Mouse (Mus musculus): ENCODE measurements at regions not wholly inside any gene's neighbourhood (a gene's known extent, or its start where the extent isn't known, plus 50 kb on each side); places are given as distances from the start of the nearest gene placed in this dataset. TPM values are rescaled to one million over a fixed set of nuclear protein-coding genes. Genes with fewer than 3 reads are reported as not detected.

DNA sequence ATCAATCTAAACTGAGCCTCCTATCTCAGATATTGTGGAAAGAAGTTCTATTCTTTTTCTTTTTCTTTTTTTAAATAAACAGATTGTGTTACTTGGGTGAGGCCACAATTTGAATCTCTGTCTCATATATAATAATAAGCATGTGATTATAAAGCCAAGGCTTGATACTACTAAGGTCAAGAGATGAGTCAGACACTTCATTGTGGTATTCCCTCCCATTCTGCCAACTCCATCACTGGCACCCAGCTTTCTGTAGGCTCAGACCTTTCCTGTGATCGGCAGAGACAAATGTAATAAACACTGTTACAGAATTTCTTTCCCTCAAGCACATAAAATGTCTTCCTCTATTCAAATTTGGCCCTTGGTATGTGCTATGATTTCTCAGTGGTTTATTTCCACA lies 337.0 kb upstream of the Olfr161 start:
- Histone ChIP-seq H3K36me3 (ENCODE audit: control insufficient read depth, insufficient read depth, low read length) (no peaks in the 10 kb centered on the region), H3K4me3 (ENCODE audit: low read depth, low read length) (no peak overlapping the region), H3K9ac (ENCODE audit: low read depth, low read length) (no peak overlapping the region), H3K4me2 (ENCODE audit: low read depth, low read length) (no peak overlapping the region), H3K27ac (replicated peaks; ENCODE audit: low read depth, low read length) (no peak overlapping the region), H3K27me3 (replicated peaks; ENCODE audit: control insufficient read depth, insufficient read depth, low read length) (no peaks in the 10 kb centered on the region), H3K4me1 (ENCODE audit: control insufficient read depth, insufficient read depth, low read length) (no peaks in the 10 kb centered on the region), H3K9me3 (ENCODE audit: control insufficient read depth, low read length) (peaks cover 42% of the 10 kb centered on the region)
- ATAC-seq (ENCODE audit: low read depth): no peak
- DNase-seq (ENCODE audit: low spot score): no peak
- 32% methylated on average over 1 of the region's 1 CpGs for WGBS

DNA sequence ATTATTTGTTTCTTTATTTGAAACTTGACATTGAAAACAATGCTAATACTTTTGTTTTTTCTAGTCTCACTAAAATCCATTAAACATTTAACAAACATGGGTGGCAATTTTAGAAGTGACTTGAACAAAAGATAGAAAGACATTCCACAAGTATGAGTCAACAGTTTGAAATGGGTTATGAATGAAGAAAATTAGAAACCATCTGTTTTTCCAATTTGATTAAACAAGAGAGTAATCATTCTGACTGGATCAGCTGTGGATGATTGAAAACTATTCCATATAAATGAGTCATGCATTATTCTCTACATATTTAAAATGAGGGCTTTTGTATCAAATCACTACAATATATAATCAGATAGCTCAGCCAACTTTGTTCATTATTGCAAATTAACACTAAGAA lies 334.8 kb upstream of the Olfr161 start:
- no peak overlapping the region for H3K9ac ChIP-seq (ENCODE audit: low read depth, low read length)
- H3K9me3 ChIP-seq (ENCODE audit: control insufficient read depth, low read length): peaks cover 48% of the 10 kb centered on the region
- H3K4me3 ChIP-seq (ENCODE audit: low read depth, low read length): no peak overlapping the region
- no peaks in the 10 kb centered on the region for H3K4me1 ChIP-seq (ENCODE audit: control insufficient read depth, insufficient read depth, low read length)
- no peak overlapping the region for H3K27ac ChIP-seq (replicated peaks; ENCODE audit: low read depth, low read length)
- no peaks in the 10 kb centered on the region for H3K36me3 ChIP-seq (ENCODE audit: control insufficient read depth, insufficient read depth, low read length)
- DNase-seq (ENCODE audit: low spot score) (no peak), ATAC-seq (ENCODE audit: low read depth) (no peak)
- no peak overlapping the region for H3K4me2 ChIP-seq (ENCODE audit: low read depth, low read length)
- H3K27me3 ChIP-seq (replicated peaks; ENCODE audit: control insufficient read depth, insufficient read depth, low read length): no peaks in the 10 kb centered on the region

DNA sequence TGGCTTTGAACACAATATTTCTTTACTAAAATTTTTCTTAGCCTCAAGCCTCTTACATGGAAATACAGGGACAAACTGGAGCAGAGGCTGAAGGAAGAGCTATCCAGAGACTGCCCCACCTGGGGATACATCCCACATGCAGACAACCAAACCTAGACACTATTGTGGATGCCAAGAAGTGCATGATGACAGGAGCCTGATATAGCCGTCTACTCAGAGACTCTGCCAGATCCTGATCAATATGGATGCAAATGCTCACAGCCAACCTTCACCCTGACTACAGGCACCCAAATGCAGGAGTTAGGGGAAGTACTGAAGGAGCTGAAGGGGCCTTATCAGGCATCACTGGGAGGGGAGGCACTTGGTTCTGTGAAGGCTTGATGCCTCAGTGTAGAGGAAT lies 325.5 kb upstream of the Olfr161 start:
- DNase-seq (ENCODE audit: low spot score): no peak

DNA sequence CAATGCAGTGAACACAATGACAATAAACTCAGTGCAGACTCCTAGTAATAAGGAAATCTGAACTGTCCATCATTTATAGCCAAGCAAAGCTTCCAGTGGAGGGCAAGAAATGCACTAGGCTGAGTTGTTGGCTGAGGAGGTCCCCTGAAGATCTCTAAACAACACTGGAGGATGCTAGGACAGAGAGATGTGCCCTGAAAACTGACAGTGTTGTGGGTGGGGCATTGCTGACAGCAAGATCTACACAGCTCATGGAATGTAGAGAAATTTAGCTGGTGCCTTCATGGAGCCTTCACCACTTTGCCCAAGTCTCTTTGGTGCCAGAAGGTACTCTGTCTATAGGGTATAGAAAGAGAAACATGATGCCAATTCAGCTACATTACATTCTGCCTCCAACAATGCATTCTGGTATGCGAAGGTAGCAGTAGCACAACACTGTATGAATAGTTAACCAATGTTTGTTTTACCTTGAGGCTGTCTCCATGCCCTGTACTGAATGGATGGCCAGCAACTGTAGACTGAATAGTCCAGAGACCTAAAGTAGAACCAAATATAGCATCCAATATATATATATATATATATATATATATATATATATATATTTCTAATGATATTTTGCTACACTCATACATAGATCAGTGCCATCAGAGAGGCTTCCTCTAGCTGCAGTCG lies 318.9 kb upstream of the Olfr161 start:
- Histone ChIP-seq H3K9me3 (ENCODE audit: control insufficient read depth, low read length) (peaks cover 54% of the 10 kb centered on the region), H3K4me3 (ENCODE audit: low read depth, low read length) (no peak overlapping the region), H3K27me3 (replicated peaks; ENCODE audit: control insufficient read depth, insufficient read depth, low read length) (no peaks in the 10 kb centered on the region), H3K4me2 (ENCODE audit: low read depth, low read length) (no peak overlapping the region), H3K4me1 (ENCODE audit: control insufficient read depth, insufficient read depth, low read length) (no peaks in the 10 kb centered on the region), H3K9ac (ENCODE audit: low read depth, low read length) (no peak overlapping the region), H3K27ac (replicated peaks; ENCODE audit: low read depth, low read length) (no peak overlapping the region), H3K36me3 (ENCODE audit: control insufficient read depth, insufficient read depth, low read length) (no peaks in the 10 kb centered on the region)
- ATAC-seq (ENCODE audit: low read depth) (no peak), DNase-seq (ENCODE audit: low spot score) (no peak)
- 50% methylated on average over 2 of the region's 2 CpGs for WGBS

More for the DNA sequence above, 325.5 kb upstream of the Olfr161 start:
- no peak for ATAC-seq (ENCODE audit: low read depth)
- Histone ChIP-seq H3K9me3 (ENCODE audit: control insufficient read depth, low read length) (peaks cover 69% of the 10 kb centered on the region), H3K4me1 (ENCODE audit: control insufficient read depth, insufficient read depth, low read length) (no peaks in the 10 kb centered on the region), H3K4me2 (ENCODE audit: low read depth, low read length) (no peak overlapping the region), H3K27me3 (replicated peaks; ENCODE audit: control insufficient read depth, insufficient read depth, low read length) (no peaks in the 10 kb centered on the region), H3K27ac (replicated peaks; ENCODE audit: low read depth, low read length) (no peak overlapping the region), H3K4me3 (ENCODE audit: low read depth, low read length) (no peak overlapping the region), H3K9ac (ENCODE audit: low read depth, low read length) (no peak overlapping the region), H3K36me3 (ENCODE audit: control insufficient read depth, insufficient read depth, low read length) (no peaks in the 10 kb centered on the region)
- 79% methylated on average over 1 of the region's 1 CpGs for WGBS

DNA sequence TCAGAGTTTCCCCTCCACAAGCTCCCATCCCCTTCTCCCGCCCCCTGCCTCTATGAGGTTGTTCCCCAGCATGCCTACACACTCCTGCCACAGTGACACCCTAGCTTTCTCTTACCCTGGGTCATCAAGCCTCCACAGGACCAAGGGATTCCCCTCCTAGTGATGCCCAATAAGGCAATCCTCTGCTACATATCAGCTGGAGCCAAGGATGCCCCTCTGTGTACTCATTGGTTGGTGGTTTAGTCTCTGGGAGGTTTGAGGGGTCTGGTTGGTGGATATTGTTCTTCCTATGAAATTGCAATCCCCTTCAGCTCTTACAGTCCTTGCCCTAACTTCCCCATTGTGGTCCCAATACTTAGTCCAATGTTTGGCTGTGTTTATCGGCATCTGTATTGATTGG lies 317.4 kb upstream of the Olfr161 start:
- no peak overlapping the region for H3K4me2 ChIP-seq (ENCODE audit: low read depth, low read length)
- H3K27ac ChIP-seq (replicated peaks; ENCODE audit: low read depth, low read length): no peak overlapping the region
- H3K36me3 ChIP-seq (ENCODE audit: control insufficient read depth, insufficient read depth, low read length): no peaks in the 10 kb centered on the region
- H3K9me3 ChIP-seq (ENCODE audit: control insufficient read depth, low read length): peaks cover 57% of the 10 kb centered on the region
- ATAC-seq (ENCODE audit: low read depth): no peak
- H3K27me3 ChIP-seq (replicated peaks; ENCODE audit: control insufficient read depth, insufficient read depth, low read length): no peaks in the 10 kb centered on the region
- no peak overlapping the region for H3K4me3 ChIP-seq (ENCODE audit: low read depth, low read length)
- H3K4me1 ChIP-seq (ENCODE audit: control insufficient read depth, insufficient read depth, low read length): no peaks in the 10 kb centered on the region
- DNase-seq (ENCODE audit: low spot score): no peak
- WGBS: 80% methylated on average over 2 of the region's 2 CpGs
- no peak overlapping the region for H3K9ac ChIP-seq (ENCODE audit: low read depth, low read length)

Small RNAs in the stretch of these regions (microRNA-seq; reads per million reads assigned to microRNA genes)
- gene Gm23215 (ENCODE audit: borderline number of aligned reads): not detected
